Mouse (Mus musculus): Measurements from ENCODE around the gene Bcl11a. TPM values are rescaled to one million over a fixed set of nuclear protein-coding genes. Genes with fewer than 3 reads are reported as not detected.

Bcl11a gene
- polyA plus RNA-seq, 1 experiment from 2014 or later: 5.9 TPM

GRCm38 (mm10) chr11:24129358-24130185 lies 51.7 kb downstream of the Bcl11a start:
- WGBS: 63% methylated on average over 5 of the region's 5 CpGs
- H3K27ac ChIP-seq (ENCODE audit: low read depth, low read length): no peak overlapping the region
- H3K9me3 ChIP-seq (ENCODE audit: control insufficient read depth): no peaks in the 10 kb centered on the region
- no peaks in the 10 kb centered on the region for H3K27me3 ChIP-seq (replicated peaks; ENCODE audit: control insufficient read depth, insufficient read depth, low read length)
- H3K4me2 ChIP-seq (replicated peaks; ENCODE audit: low read depth): no peak overlapping the region
- TF ChIP-seq CTCF (IDR thresholded peaks at IDR 0.05; ENCODE audit: low read depth): no peak
- no peak overlapping the region for H3K4me3 ChIP-seq (ENCODE audit: low read depth, low read length)
- no peaks in the 10 kb centered on the region for H3K36me3 ChIP-seq (ENCODE audit: control insufficient read depth, insufficient read depth)
- H3K4me1 ChIP-seq (replicated peaks; ENCODE audit: control insufficient read depth, insufficient read depth, low read length): peaks cover 9% of the 10 kb centered on the region
- no peak overlapping the region for H3K9ac ChIP-seq (ENCODE audit: low read depth, low read length)
- peak; percentile 23; the same call in 1 of the 2 replicates for ATAC-seq

DNA sequence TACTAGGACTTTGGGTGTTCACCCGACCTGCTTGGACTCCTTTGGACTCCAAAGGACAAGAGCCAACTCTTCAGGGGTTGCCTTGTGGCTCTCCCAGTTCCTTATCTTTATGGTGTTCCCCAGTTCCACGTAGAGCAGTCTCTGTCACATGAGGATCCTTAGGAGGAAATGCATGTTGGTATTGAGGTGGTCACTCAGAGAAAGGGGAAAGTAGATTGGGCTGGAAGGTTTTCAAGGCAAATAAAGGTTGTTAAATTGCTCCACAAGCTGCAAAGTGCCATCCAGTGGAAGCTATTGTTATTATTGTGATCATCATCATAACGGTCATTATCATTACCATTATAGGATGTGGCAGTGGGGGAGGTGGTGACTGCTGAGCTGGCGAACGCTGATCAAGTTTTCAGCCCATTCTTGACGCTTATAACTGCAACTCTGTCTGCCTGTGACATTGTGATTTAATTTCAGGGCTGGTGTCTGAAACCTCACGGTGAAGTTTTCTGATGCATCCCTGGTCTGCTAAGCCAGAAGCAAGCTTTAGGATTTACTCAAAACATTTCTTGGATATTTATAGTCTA lies 52.4 kb downstream of the Bcl11a start:
- TF ChIP-seq CTCF (IDR thresholded peaks at IDR 0.05; ENCODE audit: low read depth): no peak
- ATAC-seq: peak; percentile 17; the same call in 1 of the 2 replicates
- Histone ChIP-seq H3K4me2 (replicated peaks; ENCODE audit: low read depth) (no peak overlapping the region), H3K36me3 (ENCODE audit: control insufficient read depth, insufficient read depth) (no peaks in the 10 kb centered on the region), H3K27ac (ENCODE audit: low read depth, low read length) (no peak overlapping the region), H3K9ac (ENCODE audit: low read depth, low read length) (no peak overlapping the region), H3K4me3 (ENCODE audit: low read depth, low read length) (no peak overlapping the region), H3K9me3 (ENCODE audit: control insufficient read depth) (no peaks in the 10 kb centered on the region), H3K4me1 (replicated peaks; ENCODE audit: control insufficient read depth, insufficient read depth, low read length) (peaks cover 9% of the 10 kb centered on the region), H3K27me3 (replicated peaks; ENCODE audit: control insufficient read depth, insufficient read depth, low read length) (no peaks in the 10 kb centered on the region)
- WGBS: 62% methylated on average over 7 of the region's 7 CpGs

DNA sequence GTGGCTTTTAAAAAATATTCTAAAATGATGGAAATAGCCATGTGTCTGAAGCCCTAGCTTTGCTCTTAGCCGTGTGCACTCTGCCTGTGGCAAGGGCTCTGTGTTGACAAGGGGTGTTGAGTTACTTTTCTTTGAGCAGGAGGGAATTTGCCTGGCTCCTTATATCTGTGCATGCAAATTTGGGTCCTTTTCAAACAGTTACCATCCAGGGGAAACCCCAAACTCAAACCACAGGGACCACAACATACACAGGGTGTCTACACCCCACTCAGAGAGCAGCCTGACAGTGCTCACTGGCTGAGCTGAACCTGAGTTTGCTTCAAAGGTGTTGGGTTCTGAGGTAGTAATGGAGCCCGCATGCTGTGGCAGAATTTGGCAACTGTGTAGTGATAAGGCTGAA lies 54.0 kb downstream of the Bcl11a start:
- Histone ChIP-seq H3K4me3 (ENCODE audit: low read depth, low read length) (no peak overlapping the region), H3K9ac (ENCODE audit: low read depth, low read length) (no peak overlapping the region), H3K4me1 (replicated peaks; ENCODE audit: control insufficient read depth, insufficient read depth, low read length) (peaks cover 9% of the 10 kb centered on the region), H3K36me3 (ENCODE audit: control insufficient read depth, insufficient read depth) (no peaks in the 10 kb centered on the region), H3K27ac (ENCODE audit: low read depth, low read length) (0 out of 2 replicates have a peak overlapping the region, but pooled peaks have one; percentile 50), H3K9me3 (ENCODE audit: control insufficient read depth) (no peaks in the 10 kb centered on the region), H3K27me3 (replicated peaks; ENCODE audit: control insufficient read depth, insufficient read depth, low read length) (no peaks in the 10 kb centered on the region), H3K4me2 (replicated peaks; ENCODE audit: low read depth) (no peak overlapping the region)
- ATAC-seq: no peak
- 80% methylated on average over 2 of the region's 2 CpGs for WGBS
- TF ChIP-seq CTCF (IDR thresholded peaks at IDR 0.05; ENCODE audit: low read depth): no peak

- H3K27me3 ChIP-seq (replicated peaks; ENCODE audit: control insufficient read depth, insufficient read depth, low read length): no peaks in the 10 kb centered on the region
- TF ChIP-seq CTCF (IDR thresholded peaks at IDR 0.05; ENCODE audit: low read depth): no peak
- no peaks in the 10 kb centered on the region for H3K9me3 ChIP-seq (ENCODE audit: control insufficient read depth)
- peaks cover 9% of the 10 kb centered on the region for H3K4me1 ChIP-seq (replicated peaks; ENCODE audit: control insufficient read depth, insufficient read depth, low read length)
- no peak for ATAC-seq
- no peak overlapping the region for H3K27ac ChIP-seq (ENCODE audit: low read depth, low read length)
- H3K4me2 ChIP-seq (replicated peaks; ENCODE audit: low read depth): no peak overlapping the region
- H3K36me3 ChIP-seq (ENCODE audit: control insufficient read depth, insufficient read depth): no peaks in the 10 kb centered on the region
- H3K4me3 ChIP-seq (ENCODE audit: low read depth, low read length): no peak overlapping the region
- 94% methylated on average over 6 of the region's 6 CpGs for WGBS
- no peak overlapping the region for H3K9ac ChIP-seq (ENCODE audit: low read depth, low read length)
Measured at GRCm38 (mm10) chr11:24132358-24132757, 54.5 kb downstream of the Bcl11a start.

GRCm38 (mm10) chr11:24132853-24133252 lies 55.0 kb downstream of the Bcl11a start:
- H3K4me3 ChIP-seq (ENCODE audit: low read depth, low read length): no peak overlapping the region
- no peak for TF ChIP-seq CTCF (IDR thresholded peaks at IDR 0.05; ENCODE audit: low read depth)
- H3K36me3 ChIP-seq (ENCODE audit: control insufficient read depth, insufficient read depth): no peaks in the 10 kb centered on the region
- WGBS: 85% methylated on average over 2 of the region's 2 CpGs
- no peak for ATAC-seq
- H3K9me3 ChIP-seq (ENCODE audit: control insufficient read depth): no peaks in the 10 kb centered on the region
- H3K27ac ChIP-seq (ENCODE audit: low read depth, low read length): no peak overlapping the region
- H3K4me1 ChIP-seq (replicated peaks; ENCODE audit: control insufficient read depth, insufficient read depth, low read length): peaks cover 9% of the 10 kb centered on the region
- H3K9ac ChIP-seq (ENCODE audit: low read depth, low read length): no peak overlapping the region
- H3K4me2 ChIP-seq (replicated peaks; ENCODE audit: low read depth): no peak overlapping the region
- H3K27me3 ChIP-seq (replicated peaks; ENCODE audit: control insufficient read depth, insufficient read depth, low read length): no peaks in the 10 kb centered on the region

- Histone ChIP-seq H3K27ac (ENCODE audit: low read depth, low read length) (no peak overlapping the region), H3K4me1 (replicated peaks; ENCODE audit: control insufficient read depth, insufficient read depth, low read length) (peaks cover 9% of the 10 kb centered on the region; the same call in 1 of the 2 replicates), H3K27me3 (replicated peaks; ENCODE audit: control insufficient read depth, insufficient read depth, low read length) (no peaks in the 10 kb centered on the region), H3K4me3 (ENCODE audit: low read depth, low read length) (no peak overlapping the region), H3K4me2 (replicated peaks; ENCODE audit: low read depth) (no peak overlapping the region), H3K9me3 (ENCODE audit: control insufficient read depth) (no peaks in the 10 kb centered on the region), H3K9ac (ENCODE audit: low read depth, low read length) (no peak overlapping the region), H3K36me3 (ENCODE audit: control insufficient read depth, insufficient read depth) (no peaks in the 10 kb centered on the region)
- no peak for TF ChIP-seq CTCF (IDR thresholded peaks at IDR 0.05; ENCODE audit: low read depth)
- no peak for ATAC-seq
- 73% methylated on average over 3 of the region's 3 CpGs for WGBS
Measured at GRCm38 (mm10) chr11:24133484-24133883, 55.6 kb downstream of the Bcl11a start.
